In genomic region chr2:115042299-115042785, GRCm38 (mm10) we compare ENCODE assay signal across 24 mouse cellular contexts.
DNase-seq lines count a peak whose midpoint lies in the region; ATAC-seq and TF ChIP-seq lines count a peak whose summit lies in the region.
"Had no signal": no experiment of that assay in that cellular context is flagged by ENCODE, and none has a peak within 500 bp of the region (broad histone marks: within the 10 kb centered on the region; RNA-seq: fewer than 3 reads in every experiment).

No protein-coding gene starts in this region.

- H3K9me3 ChIP-seq in heart, embryonic 13.5 days: no peaks in the 10 kb centered on the region
- H3K9me3 ChIP-seq in limb, embryonic 13.5 days: no peaks in the 10 kb centered on the region
- no peaks in the 10 kb centered on the region for H3K9me3 ChIP-seq in limb, embryonic 10.5 days (replicated peaks)
- H3K9me3 ChIP-seq in embryonic facial prominence, embryonic 14.5 days (ENCODE audit: control insufficient read depth, low read length): no peaks in the 10 kb centered on the region
- H3K9me3 ChIP-seq in limb, embryonic 14.5 days (ENCODE audit: control insufficient read depth, low read length): no peaks in the 10 kb centered on the region
- H3K9me3 ChIP-seq: forebrain, embryonic 13.5 days; hindbrain, embryonic 10.5 days; liver, embryonic 15.5 days; stomach, embryonic 15.5 days had no signal

- ATAC-seq in heart, embryonic 13.5 days (ENCODE audit: extremely low read depth, insufficient number of reproducible peaks, low FRiP score, low TSS enrichment): no peak
- ATAC-seq in limb, embryonic 13.5 days (ENCODE audit: low FRiP score, low read depth): peak; percentile 59; the same call in 1 of the 2 replicates
- ATAC-seq in embryonic facial prominence, embryonic 14.5 days (ENCODE audit: low read depth): no peak
- no peak for ATAC-seq in limb, embryonic 14.5 days (ENCODE audit: low FRiP score, low read depth)
- ATAC-seq: forebrain, embryonic 13.5 days; hindbrain, embryonic 16.5 days; midbrain, embryonic 16.5 days had no signal

- H3K27ac ChIP-seq in heart, embryonic 13.5 days (replicated peaks): no peak overlapping the region
- no peak overlapping the region for H3K27ac ChIP-seq in limb, embryonic 13.5 days
- no peak overlapping the region for H3K27ac ChIP-seq in limb, embryonic 10.5 days
- H3K27ac ChIP-seq in embryonic facial prominence, embryonic 14.5 days (replicated peaks; ENCODE audit: low read depth, low read length): no peak overlapping the region
- H3K27ac ChIP-seq in limb, embryonic 14.5 days (replicated peaks; ENCODE audit: low read depth, low read length): no peak overlapping the region
- H3K27ac ChIP-seq: forebrain, embryonic 13.5 days; hindbrain, embryonic 10.5 days; liver, embryonic 15.5 days; stomach, embryonic 15.5 days had no signal

- H3K4me1 ChIP-seq in heart, embryonic 13.5 days: peaks cover 8% of the 10 kb centered on the region
- peaks cover 5% of the 10 kb centered on the region; the same call in 1 of the 2 replicates for H3K4me1 ChIP-seq in limb, embryonic 13.5 days
- H3K4me1 ChIP-seq in limb, embryonic 10.5 days: peaks cover 20% of the 10 kb centered on the region
- no peaks in the 10 kb centered on the region for H3K4me1 ChIP-seq in embryonic facial prominence, embryonic 14.5 days (ENCODE audit: control insufficient read depth, insufficient read depth, low read length)
- no peaks in the 10 kb centered on the region for H3K4me1 ChIP-seq in limb, embryonic 14.5 days (ENCODE audit: control insufficient read depth, insufficient read depth, low read length)
- H3K4me1 ChIP-seq: forebrain, embryonic 13.5 days; hindbrain, embryonic 10.5 days; liver, embryonic 15.5 days; stomach, embryonic 15.5 days had no signal

- H3K4me2 ChIP-seq in heart, embryonic 13.5 days: 0 out of 2 replicates have a peak overlapping the region, but pooled peaks have one; percentile 5
- H3K4me2 ChIP-seq in limb, embryonic 13.5 days (replicated peaks): no peak overlapping the region
- H3K4me2 ChIP-seq in embryonic facial prominence, embryonic 14.5 days (ENCODE audit: low read depth, low read length): no peak overlapping the region
- no peak overlapping the region for H3K4me2 ChIP-seq in limb, embryonic 14.5 days (replicated peaks; ENCODE audit: low read depth, low read length, severe bottlenecking)
- H3K4me2 ChIP-seq: forebrain, embryonic 13.5 days; liver, embryonic 15.5 days; lung, embryonic 14.5 days; stomach, embryonic 15.5 days had no signal

- no peaks in the 10 kb centered on the region for H3K36me3 ChIP-seq in heart, embryonic 13.5 days
- no peaks in the 10 kb centered on the region for H3K36me3 ChIP-seq in limb, embryonic 13.5 days
- no peaks in the 10 kb centered on the region for H3K36me3 ChIP-seq in limb, embryonic 10.5 days
- no peaks in the 10 kb centered on the region for H3K36me3 ChIP-seq in embryonic facial prominence, embryonic 14.5 days (ENCODE audit: control insufficient read depth, insufficient read depth, low read length)
- no peaks in the 10 kb centered on the region for H3K36me3 ChIP-seq in limb, embryonic 14.5 days (ENCODE audit: control insufficient read depth, insufficient read depth, low read length)
- H3K36me3 ChIP-seq: hindbrain, embryonic 10.5 days; liver, embryonic 15.5 days; stomach, embryonic 15.5 days had no signal

- DNase-seq in heart, adult 18-20 months: no peak
- no peak for DNase-seq in limb, embryonic 10.5 days (ENCODE audit: low spot score)
- peak; percentile 36 for DNase-seq in embryonic facial prominence, embryonic 14.5 days (ENCODE audit: low spot score)
- peak; percentile 49 for DNase-seq in limb, embryonic 14.5 days (ENCODE audit: low spot score)
- no peak for DNase-seq in ovary, postnatal 14 days (ENCODE audit: low spot score)
- DNase-seq: adrenal gland, postnatal 25 days; B cell, adult 2 months; cerebellum, adult 18-20 months; cerebellum, postnatal 10 days; heart, postnatal 14 days; kidney, adult 2 months; kidney, postnatal 4 days; lung, embryonic 14.5 days; lung, postnatal 14 days; thymus, adult 18-20 months; thymus, postnatal 25 days had no signal

- no peak for TF ChIP-seq POLR2A in limb, embryonic 14.5 days (IDR thresholded peaks at IDR 0.05; ENCODE audit: borderline replicate concordance, extremely low read depth, insufficient read depth, insufficient read length)

- H3K27me3 ChIP-seq in heart, embryonic 13.5 days (replicated peaks): no peaks in the 10 kb centered on the region
- H3K27me3 ChIP-seq in limb, embryonic 13.5 days: peaks cover 8% of the 10 kb centered on the region; the same call in 1 of the 2 replicates
- H3K27me3 ChIP-seq in limb, embryonic 10.5 days (ENCODE audit: low read depth, poor library complexity, severe bottlenecking): no peaks in the 10 kb centered on the region
- no peaks in the 10 kb centered on the region for H3K27me3 ChIP-seq in embryonic facial prominence, embryonic 14.5 days (replicated peaks; ENCODE audit: control insufficient read depth, insufficient read depth, low read length)
- no peaks in the 10 kb centered on the region for H3K27me3 ChIP-seq in limb, embryonic 14.5 days (ENCODE audit: control insufficient read depth, insufficient read depth, low read length)
- H3K27me3 ChIP-seq: forebrain, embryonic 13.5 days; liver, embryonic 15.5 days; stomach, embryonic 15.5 days had no signal

- WGBS in heart, embryonic 13.5 days: 41% methylated on average over 7 of the region's 7 CpGs
- 23% methylated on average over 7 of the region's 7 CpGs for WGBS in limb, embryonic 13.5 days
- 38% methylated on average over 7 of the region's 7 CpGs for WGBS in limb, embryonic 10.5 days
- 41% methylated on average over 7 of the region's 7 CpGs for WGBS in embryonic facial prominence, embryonic 14.5 days
- 20% methylated on average over 7 of the region's 7 CpGs for WGBS in limb, embryonic 14.5 days

- no peak overlapping the region for H3K9ac ChIP-seq in heart, embryonic 13.5 days
- no peak overlapping the region for H3K9ac ChIP-seq in limb, embryonic 13.5 days
- no peak overlapping the region for H3K9ac ChIP-seq in embryonic facial prominence, embryonic 14.5 days (ENCODE audit: low read depth, low read length)
- H3K9ac ChIP-seq in limb, embryonic 14.5 days (ENCODE audit: low read depth, low read length, severe bottlenecking): no peak overlapping the region
- H3K9ac ChIP-seq: forebrain, embryonic 13.5 days; liver, embryonic 15.5 days; lung, embryonic 14.5 days; stomach, embryonic 15.5 days had no signal

- no peak overlapping the region for H3K4me3 ChIP-seq in heart, embryonic 13.5 days
- no peak overlapping the region for H3K4me3 ChIP-seq in limb, embryonic 13.5 days
- no peak overlapping the region for H3K4me3 ChIP-seq in limb, embryonic 10.5 days
- H3K4me3 ChIP-seq in embryonic facial prominence, embryonic 14.5 days (ENCODE audit: low read depth, low read length): no peak overlapping the region
- no peak overlapping the region for H3K4me3 ChIP-seq in limb, embryonic 14.5 days (replicated peaks; ENCODE audit: low read length)
- H3K4me3 ChIP-seq: forebrain, embryonic 13.5 days; hindbrain, embryonic 10.5 days; liver, embryonic 15.5 days; stomach, embryonic 15.5 days had no signal

Comparison
In these comparisons a context has a peak if more than half of its experiments do, and no peak if none do; other contexts are left out.
1. DNase-seq: peak in embryonic facial prominence, embryonic 14.5 days (single experiment) and limb, embryonic 14.5 days (single experiment); none in heart, adult 18-20 months (0 of 2), limb, embryonic 10.5 days (single experiment) and ovary, postnatal 14 days (single experiment).